ENCODE assay signal across 8 mouse cellular contexts in genomic region chr6:83795492-83795900, GRCm38 (mm10). TPM values are rescaled to one million over a fixed set of nuclear protein-coding genes. Genes with fewer than 3 reads are reported as not detected.
DNase-seq lines count a peak whose midpoint lies in the region; ATAC-seq and TF ChIP-seq lines count a peak whose summit lies in the region.

No protein-coding gene starts in this region.

- ATAC-seq in frontal cortex, adult (ENCODE audit: low TSS enrichment), result peak; percentile 11; the same call in 1 of the 2 replicates
- peak; percentile 36 for ATAC-seq in forebrain, embryonic 16.5 days
- peak; percentile 14; the same call in 1 of the 2 replicates for ATAC-seq in kidney, postnatal 0 days (replicated peaks; ENCODE audit: low FRiP score, low read depth)
- ATAC-seq in neural tube, embryonic 14.5 days (ENCODE audit: low read depth), result peak; percentile 47; the same call in 1 of the 2 replicates

- peak overlapping the region; percentile 90 for H3K4me3 ChIP-seq in forebrain, embryonic 16.5 days (replicated peaks; ENCODE audit: low read length)
- H3K4me3 ChIP-seq in kidney, postnatal 0 days (replicated peaks; ENCODE audit: low read depth, low read length), result peak overlapping the region; percentile 78
- peak overlapping the region; percentile 72 for H3K4me3 ChIP-seq in neural tube, embryonic 14.5 days (ENCODE audit: low read depth, low read length)

- no peak for TF ChIP-seq CTCF in kidney, postnatal 0 days (IDR thresholded peaks at IDR 0.05; ENCODE audit: low read depth)

- peaks cover 9% of the 10 kb centered on the region for H3K4me1 ChIP-seq in forebrain, embryonic 16.5 days (replicated peaks; ENCODE audit: control insufficient read depth, insufficient read depth, low read length)
- peaks cover 8% of the 10 kb centered on the region; the same call in 1 of the 2 replicates for H3K4me1 ChIP-seq in kidney, postnatal 0 days (replicated peaks; ENCODE audit: insufficient read depth, low read length)
- H3K4me1 ChIP-seq in neural tube, embryonic 14.5 days (ENCODE audit: control insufficient read depth, insufficient read depth, low read length), result peaks cover 8% of the 10 kb centered on the region

- DNase-seq in frontal cortex, postnatal 10 days (ENCODE audit: low spot score in 2 of 2), result no peak
- DNase-seq in NIH3T3 (ENCODE audit: low read depth), result peak; percentile 75
- DNase-seq in kidney, postnatal 0 days (ENCODE audit: low spot score), result peak; percentile 44
- DNase-seq in lung, adult 18-20 months, result peak; percentile 56 to 71
- no peak for DNase-seq in B cell, adult 2 months

- H3K9me3 ChIP-seq in forebrain, embryonic 16.5 days (ENCODE audit: control insufficient read depth, low read length), result no peaks in the 10 kb centered on the region
- no peaks in the 10 kb centered on the region for H3K9me3 ChIP-seq in kidney, postnatal 0 days (replicated peaks; ENCODE audit: low read length)
- H3K9me3 ChIP-seq in neural tube, embryonic 14.5 days (ENCODE audit: control insufficient read depth, low read length), result no peaks in the 10 kb centered on the region

- H3K27me3 ChIP-seq in forebrain, embryonic 16.5 days (replicated peaks; ENCODE audit: control insufficient read depth, insufficient read depth, low read length), result no peaks in the 10 kb centered on the region
- no peaks in the 10 kb centered on the region for H3K27me3 ChIP-seq in kidney, postnatal 0 days (ENCODE audit: insufficient read depth, low read length)
- H3K27me3 ChIP-seq in neural tube, embryonic 14.5 days (ENCODE audit: control insufficient read depth, insufficient read depth, low read length), result no peaks in the 10 kb centered on the region

- WGBS in forebrain, embryonic 16.5 days, result 12% methylated on average over 13 of the region's 13 CpGs
- WGBS in kidney, postnatal 0 days, result 5% methylated on average over 13 of the region's 13 CpGs
- 11% methylated on average over 13 of the region's 13 CpGs for whole genome bisulfite sequencing in neural tube, embryonic 14.5 days

- peak overlapping the region; percentile 97 for H3K9ac ChIP-seq in forebrain, embryonic 16.5 days (replicated peaks; ENCODE audit: low read depth, low read length)
- H3K9ac ChIP-seq in kidney, postnatal 0 days (ENCODE audit: low read depth, low read length), result peak overlapping the region; percentile 82
- H3K9ac ChIP-seq in neural tube, embryonic 14.5 days (replicated peaks; ENCODE audit: low read depth, low read length), result peak overlapping the region; percentile 87

- peaks cover 2% of the 10 kb centered on the region; the same call in 1 of the 2 replicates for H3K36me3 ChIP-seq in forebrain, embryonic 16.5 days (ENCODE audit: control insufficient read depth, insufficient read depth)
- peaks cover 12% of the 10 kb centered on the region for H3K36me3 ChIP-seq in kidney, postnatal 0 days (ENCODE audit: insufficient read depth, low read length)
- H3K36me3 ChIP-seq in neural tube, embryonic 14.5 days (ENCODE audit: control insufficient read depth, insufficient read depth, low read length), result 0 out of 2 replicates have a peak, but pooled peaks cover under 1% of the 10 kb centered on the region

- H3K4me2 ChIP-seq in forebrain, embryonic 16.5 days (ENCODE audit: low read length), result peak overlapping the region; percentile 92
- H3K4me2 ChIP-seq in kidney, postnatal 0 days (ENCODE audit: low read length), result peak overlapping the region; percentile 94
- peak overlapping the region; percentile 78 for H3K4me2 ChIP-seq in neural tube, embryonic 14.5 days (ENCODE audit: low read depth, low read length)

- H3K27ac ChIP-seq in forebrain, embryonic 16.5 days (ENCODE audit: low read length), result peak overlapping the region; percentile 98
- H3K27ac ChIP-seq in kidney, postnatal 0 days, result peak overlapping the region; percentile 92
- H3K27ac ChIP-seq in neural tube, embryonic 14.5 days (ENCODE audit: low read depth, low read length), result peak overlapping the region; percentile 93

RNA-seq across cellular contexts. Expression of gene Nagk, which starts 0.7 kb away (rescaled TPM):
- 97.5 and 123 TPM in 2 replicates for polyA plus RNA-seq in forebrain, embryonic 16.5 days (2015; fragmentation: Nextera tagmentation; extraction: Ambion mirVana)
- polyA plus RNA-seq in kidney, postnatal 0 days (2015; fragmentation: Nextera tagmentation; extraction: Ambion mirVana), result 56.8 and 60.0 TPM in 2 replicates
- polyA plus RNA-seq in neural tube, embryonic 14.5 days (2014; fragmentation: Nextera tagmentation; extraction: Ambion mirVana), result 99.0 and 112 TPM in 2 replicates

RNA-seq across cellular contexts. Expression of gene Tex261, which starts 19.9 kb away (rescaled TPM):
- polyA plus RNA-seq in forebrain, embryonic 16.5 days (2015; fragmentation: Nextera tagmentation; extraction: Ambion mirVana), result 63.1 and 79.0 TPM in 2 replicates
- 108 TPM in 2 replicates for polyA plus RNA-seq in kidney, postnatal 0 days (2015; fragmentation: Nextera tagmentation; extraction: Ambion mirVana)
- polyA plus RNA-seq in neural tube, embryonic 14.5 days (2014; fragmentation: Nextera tagmentation; extraction: Ambion mirVana), result 44.8 and 54.2 TPM in 2 replicates

RNA-seq across cellular contexts. Expression of gene Ankrd53, which starts 33.1 kb away (rescaled TPM):
- polyA plus RNA-seq in forebrain, embryonic 16.5 days (2015; fragmentation: Nextera tagmentation; extraction: Ambion mirVana), result 0.18 TPM in 1 of 2 replicates, not detected in the other
- 0.17 and 0.33 TPM in 2 replicates for polyA plus RNA-seq in kidney, postnatal 0 days (2015; fragmentation: Nextera tagmentation; extraction: Ambion mirVana)
- 0.24 and 0.27 TPM in 2 replicates for polyA plus RNA-seq in neural tube, embryonic 14.5 days (2014; fragmentation: Nextera tagmentation; extraction: Ambion mirVana)

RNA-seq across cellular contexts. Expression of gene Paip2b, which starts 36.0 kb away (rescaled TPM):
- polyA plus RNA-seq in forebrain, embryonic 16.5 days (2015; fragmentation: Nextera tagmentation; extraction: Ambion mirVana), result 33.9 and 50.2 TPM in 2 replicates
- 10.8 and 12.1 TPM in 2 replicates for polyA plus RNA-seq in kidney, postnatal 0 days (2015; fragmentation: Nextera tagmentation; extraction: Ambion mirVana)
- polyA plus RNA-seq in neural tube, embryonic 14.5 days (2014; fragmentation: Nextera tagmentation; extraction: Ambion mirVana), result 26.0 and 29.7 TPM in 2 replicates

RNA-seq across cellular contexts. Expression of gene Atp6v1b1, which starts 52.7 kb away (rescaled TPM):
- 0.24 TPM in 2 replicates for polyA plus RNA-seq in forebrain, embryonic 16.5 days (2015; fragmentation: Nextera tagmentation; extraction: Ambion mirVana)
- polyA plus RNA-seq in kidney, postnatal 0 days (2015; fragmentation: Nextera tagmentation; extraction: Ambion mirVana), result 14.2 and 17.0 TPM in 2 replicates
- polyA plus RNA-seq in neural tube, embryonic 14.5 days (2014; fragmentation: Nextera tagmentation; extraction: Ambion mirVana), result not detected in 2 replicates

Comparison
In these comparisons a context has a peak if more than half of its experiments do, and no peak if none do; other contexts are left out.
1. DNase-seq: peak in NIH3T3 (single experiment), kidney, postnatal 0 days (single experiment) and lung, adult 18-20 months (2 of 2); none in frontal cortex, postnatal 10 days (0 of 2) and B cell, adult 2 months (0 of 2).
2. Peak in every context shown above with its lines, with median percentiles within 50 percentile points of each other: ATAC-seq, H3K27ac ChIP-seq, H3K4me2 ChIP-seq, H3K4me3 ChIP-seq and H3K9ac ChIP-seq.